Mouse (Mus musculus): ENCODE measurements around the gene Abl1. TPM values are rescaled to one million over a fixed set of nuclear protein-coding genes. Genes with fewer than 3 reads are reported as not detected.

Abl1 gene
- polyA plus RNA-seq, 1 experiment from 2014 or later, result 49.0 TPM

DNA sequence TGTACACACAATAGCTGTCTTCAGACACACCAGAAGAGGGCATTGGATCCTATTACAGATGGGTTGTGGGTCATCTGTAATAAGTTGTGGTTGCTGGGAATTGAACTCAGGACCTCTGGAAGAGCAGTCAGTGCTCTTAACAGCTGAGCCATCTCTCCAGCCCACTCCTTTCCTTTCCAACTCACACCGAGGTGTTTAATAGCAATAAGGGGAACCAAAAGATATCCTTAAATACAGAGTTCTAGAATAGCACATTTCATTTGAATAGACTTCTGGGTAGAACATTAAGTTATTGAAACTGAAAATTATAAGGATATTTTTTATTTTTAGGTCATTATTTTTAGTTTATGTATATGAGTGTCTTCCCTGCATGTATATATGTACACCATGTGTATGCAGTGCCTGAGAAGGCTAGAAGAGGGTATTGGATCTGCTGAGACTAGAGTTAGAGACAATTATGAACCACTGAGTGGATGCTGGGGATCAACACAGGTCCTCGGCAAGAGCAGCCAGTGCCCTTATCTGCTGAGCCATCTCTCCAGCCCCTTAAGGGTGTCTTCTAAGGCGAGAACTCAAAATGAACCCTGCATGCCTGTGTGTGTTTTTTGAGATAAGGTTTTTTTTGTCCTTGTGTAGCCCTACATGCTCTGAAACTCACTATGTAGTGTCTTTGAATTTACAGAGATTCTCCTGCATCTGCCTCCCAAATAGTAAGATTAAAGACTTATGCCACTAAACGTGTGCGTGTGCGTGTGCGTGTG, 36.7 kb downstream of the Abl1 start:
- no peak for DNase-seq (ENCODE audit: low spot score)
- Histone ChIP-seq H3K36me3 (ENCODE audit: control insufficient read depth, insufficient read depth, low read length) (no peaks in the 10 kb centered on the region), H3K27me3 (ENCODE audit: control insufficient read depth, insufficient read depth, low read length) (no peaks in the 10 kb centered on the region), H3K4me2 (ENCODE audit: low read depth) (no peak overlapping the region), H3K9ac (ENCODE audit: low read length) (no peak overlapping the region), H3K27ac (ENCODE audit: low read depth, low read length) (no peak overlapping the region), H3K4me1 (ENCODE audit: control insufficient read depth, insufficient read depth, low read length) (no peaks in the 10 kb centered on the region), H3K4me3 (ENCODE audit: low read depth, low read length) (no peak overlapping the region), H3K9me3 (ENCODE audit: control insufficient read depth, low read length) (no peaks in the 10 kb centered on the region)
- ATAC-seq (ENCODE audit: insufficient read depth, low FRiP score, low TSS enrichment), result no peak
- WGBS, result 94% methylated on average over 7 of the region's 7 CpGs

DNA sequence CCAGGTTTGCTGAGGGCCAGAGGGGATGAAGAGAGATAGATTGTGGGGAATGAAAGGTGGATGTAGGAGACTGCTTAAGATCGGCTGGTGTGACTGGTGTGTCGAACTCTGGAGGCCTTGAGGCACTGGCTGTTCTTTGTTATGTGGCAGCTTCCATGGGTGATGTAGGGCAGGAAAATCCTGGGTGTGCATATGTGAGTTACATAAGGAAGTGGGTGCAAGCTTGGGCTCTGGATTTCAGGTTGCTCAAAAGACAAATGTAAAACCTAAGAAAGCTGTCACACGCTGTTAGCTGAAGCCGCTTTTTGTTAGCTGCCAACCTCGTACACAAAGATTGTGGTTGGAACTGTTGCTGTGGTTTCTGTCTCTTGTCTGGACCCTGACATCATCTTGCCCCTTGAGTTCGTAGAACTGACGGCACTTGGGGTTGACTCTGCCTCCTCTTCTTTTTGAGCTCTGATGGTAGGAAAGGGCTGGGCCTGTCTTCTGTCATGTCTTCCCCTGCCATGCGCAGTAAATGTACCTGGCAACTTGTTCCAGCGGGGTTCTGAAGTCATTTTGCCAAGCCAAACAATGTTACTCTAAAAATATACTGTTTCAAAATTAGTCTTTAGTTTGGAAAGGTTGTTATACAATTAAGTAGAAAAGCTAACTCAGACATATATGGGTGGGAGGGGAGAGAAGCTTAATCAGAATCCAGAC, 39.6 kb downstream of the Abl1 start:
- DNase-seq (ENCODE audit: low spot score) (no peak), ATAC-seq (ENCODE audit: insufficient read depth, low FRiP score, low TSS enrichment) (no peak)
- Histone ChIP-seq H3K9me3 (ENCODE audit: control insufficient read depth, low read length) (no peaks in the 10 kb centered on the region), H3K4me3 (ENCODE audit: low read depth, low read length) (no peak overlapping the region), H3K27me3 (ENCODE audit: control insufficient read depth, insufficient read depth, low read length) (no peaks in the 10 kb centered on the region), H3K9ac (ENCODE audit: low read length) (no peak overlapping the region), H3K36me3 (ENCODE audit: control insufficient read depth, insufficient read depth, low read length) (no peaks in the 10 kb centered on the region), H3K4me1 (ENCODE audit: control insufficient read depth, insufficient read depth, low read length) (no peaks in the 10 kb centered on the region), H3K4me2 (ENCODE audit: low read depth) (no peak overlapping the region), H3K27ac (ENCODE audit: low read depth, low read length) (no peak overlapping the region)
- WGBS, result 92% methylated on average over 9 of the region's 9 CpGs

DNA sequence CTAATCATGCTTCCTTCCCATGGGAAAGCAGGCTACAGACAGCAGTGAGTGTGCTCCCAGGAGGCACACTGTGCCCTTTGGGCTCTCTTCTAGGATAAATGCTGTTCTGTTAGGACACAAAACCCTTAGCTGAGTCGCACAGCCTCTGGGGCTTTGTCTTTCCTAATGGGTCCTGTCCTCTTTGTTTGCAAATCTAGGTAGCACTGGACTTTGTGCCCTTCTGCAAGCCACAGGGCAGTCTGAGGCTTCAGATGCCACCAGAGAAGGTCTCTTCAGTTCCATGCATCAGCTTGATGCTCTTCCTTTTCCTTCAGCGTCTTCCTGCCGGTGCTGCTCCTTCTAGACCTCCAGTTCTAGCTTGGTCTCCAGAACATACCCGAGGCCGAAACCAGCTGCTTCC, 42.5 kb downstream of the Abl1 start:
- no peak overlapping the region for H3K4me2 ChIP-seq (ENCODE audit: low read depth)
- H3K36me3 ChIP-seq (ENCODE audit: control insufficient read depth, insufficient read depth, low read length), result no peaks in the 10 kb centered on the region
- DNase-seq (ENCODE audit: low spot score), result no peak
- no peaks in the 10 kb centered on the region for H3K27me3 ChIP-seq (ENCODE audit: control insufficient read depth, insufficient read depth, low read length)
- 93% methylated on average over 5 of the region's 5 CpGs for WGBS
- H3K4me1 ChIP-seq (ENCODE audit: control insufficient read depth, insufficient read depth, low read length), result no peaks in the 10 kb centered on the region
- H3K27ac ChIP-seq (ENCODE audit: low read depth, low read length), result no peak overlapping the region
- H3K9ac ChIP-seq (ENCODE audit: low read length), result no peak overlapping the region
- no peak for ATAC-seq (ENCODE audit: insufficient read depth, low FRiP score, low TSS enrichment)
- no peaks in the 10 kb centered on the region for H3K9me3 ChIP-seq (ENCODE audit: control insufficient read depth, low read length)
- no peak overlapping the region for H3K4me3 ChIP-seq (ENCODE audit: low read depth, low read length)

DNA sequence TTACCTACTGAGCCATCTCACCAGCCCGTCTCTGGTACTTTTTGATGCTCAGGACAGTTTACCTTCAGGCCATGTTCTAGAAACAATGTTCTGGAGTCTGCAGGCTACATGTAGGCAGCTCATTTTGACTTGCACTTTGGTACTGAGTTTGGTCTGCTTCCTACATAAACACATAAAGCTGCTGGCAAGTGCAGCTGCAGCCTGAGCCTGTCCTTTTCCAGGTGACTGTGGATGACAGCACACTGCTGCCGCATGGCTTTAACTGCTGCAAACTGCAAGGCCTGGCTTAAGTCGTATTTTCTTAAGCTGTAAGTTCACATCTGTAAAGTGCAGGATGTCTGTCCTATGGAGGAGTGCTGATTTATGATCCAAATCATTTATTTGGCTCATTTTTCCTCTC, 44.3 kb downstream of the Abl1 start:
- ATAC-seq (ENCODE audit: insufficient read depth, low FRiP score, low TSS enrichment), result no peak
- DNase-seq (ENCODE audit: low spot score), result no peak
- Histone ChIP-seq H3K9me3 (ENCODE audit: control insufficient read depth, low read length) (no peaks in the 10 kb centered on the region), H3K27ac (ENCODE audit: low read depth, low read length) (no peak overlapping the region), H3K4me2 (ENCODE audit: low read depth) (no peak overlapping the region), H3K36me3 (ENCODE audit: control insufficient read depth, insufficient read depth, low read length) (no peaks in the 10 kb centered on the region), H3K4me1 (ENCODE audit: control insufficient read depth, insufficient read depth, low read length) (no peaks in the 10 kb centered on the region), H3K9ac (ENCODE audit: low read length) (no peak overlapping the region), H3K27me3 (ENCODE audit: control insufficient read depth, insufficient read depth, low read length) (no peaks in the 10 kb centered on the region), H3K4me3 (ENCODE audit: low read depth, low read length) (no peak overlapping the region)
- whole genome bisulfite sequencing, result 73% methylated on average over 3 of the region's 3 CpGs

DNA sequence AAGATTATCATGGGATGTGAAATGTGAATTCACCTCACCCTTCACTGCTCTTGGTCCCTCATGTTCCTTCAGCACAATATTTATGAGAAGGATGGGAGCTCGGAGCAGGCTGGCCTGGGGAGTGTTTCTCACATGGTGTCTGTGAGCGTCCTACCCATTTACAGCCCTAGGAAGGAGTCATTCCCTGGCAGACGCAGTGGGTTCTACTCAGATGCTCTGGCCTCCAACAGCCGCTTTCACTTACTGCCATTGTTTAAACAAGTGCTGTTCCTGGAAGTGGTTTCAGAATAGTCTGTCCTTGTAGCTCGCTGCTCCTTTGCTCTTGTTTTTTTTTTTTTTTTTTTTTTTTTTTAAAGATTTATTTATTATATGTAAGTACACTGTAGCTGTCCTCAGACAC, 45.4 kb downstream of the Abl1 start:
- Histone ChIP-seq H3K9ac (ENCODE audit: low read length) (no peak overlapping the region), H3K36me3 (ENCODE audit: control insufficient read depth, insufficient read depth, low read length) (no peaks in the 10 kb centered on the region), H3K4me1 (ENCODE audit: control insufficient read depth, insufficient read depth, low read length) (no peaks in the 10 kb centered on the region), H3K4me3 (ENCODE audit: low read depth, low read length) (no peak overlapping the region), H3K27me3 (ENCODE audit: control insufficient read depth, insufficient read depth, low read length) (no peaks in the 10 kb centered on the region), H3K4me2 (ENCODE audit: low read depth) (no peak overlapping the region), H3K9me3 (ENCODE audit: control insufficient read depth, low read length) (no peaks in the 10 kb centered on the region), H3K27ac (ENCODE audit: low read depth, low read length) (no peak overlapping the region)
- 75% methylated on average over 5 of the region's 5 CpGs for WGBS
- no peak for DNase-seq (ENCODE audit: low spot score)
- ATAC-seq (ENCODE audit: insufficient read depth, low FRiP score, low TSS enrichment), result no peak

DNA sequence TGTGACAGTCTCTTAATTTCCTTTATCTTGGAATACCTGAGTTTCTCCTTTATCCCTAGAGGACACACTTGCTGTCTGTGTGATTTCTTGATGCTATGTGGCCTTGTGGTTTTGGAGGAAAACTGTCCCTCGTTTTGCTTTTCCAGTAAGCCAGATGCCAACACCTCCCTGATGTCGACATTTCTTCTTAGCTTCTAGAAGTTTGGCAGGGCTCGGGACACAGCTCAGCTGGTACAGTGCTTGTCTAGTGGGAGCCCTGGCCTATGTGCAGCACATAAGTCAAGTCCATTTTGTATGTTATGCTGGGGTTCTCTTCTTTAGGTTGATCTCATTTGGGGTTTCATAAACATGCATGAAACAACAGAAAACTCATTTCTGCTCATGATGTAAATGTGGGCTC, 50.9 kb downstream of the Abl1 start:
- ATAC-seq (ENCODE audit: insufficient read depth, low FRiP score, low TSS enrichment) (no peak), DNase-seq (ENCODE audit: low spot score) (no peak)
- no peaks in the 10 kb centered on the region; the same call in 1 of the 2 replicates for H3K4me1 ChIP-seq (ENCODE audit: control insufficient read depth, insufficient read depth, low read length)
- H3K9ac ChIP-seq (ENCODE audit: low read length), result no peak overlapping the region
- H3K4me3 ChIP-seq (ENCODE audit: low read depth, low read length), result no peak overlapping the region
- no peaks in the 10 kb centered on the region for H3K9me3 ChIP-seq (ENCODE audit: control insufficient read depth, low read length)
- no peak overlapping the region for H3K27ac ChIP-seq (ENCODE audit: low read depth, low read length)
- no peak overlapping the region for H3K4me2 ChIP-seq (ENCODE audit: low read depth)
- no peaks in the 10 kb centered on the region for H3K27me3 ChIP-seq (ENCODE audit: control insufficient read depth, insufficient read depth, low read length)
- WGBS, result 76% methylated on average over 3 of the region's 3 CpGs
- H3K36me3 ChIP-seq (ENCODE audit: control insufficient read depth, insufficient read depth, low read length), result no peaks in the 10 kb centered on the region

DNA sequence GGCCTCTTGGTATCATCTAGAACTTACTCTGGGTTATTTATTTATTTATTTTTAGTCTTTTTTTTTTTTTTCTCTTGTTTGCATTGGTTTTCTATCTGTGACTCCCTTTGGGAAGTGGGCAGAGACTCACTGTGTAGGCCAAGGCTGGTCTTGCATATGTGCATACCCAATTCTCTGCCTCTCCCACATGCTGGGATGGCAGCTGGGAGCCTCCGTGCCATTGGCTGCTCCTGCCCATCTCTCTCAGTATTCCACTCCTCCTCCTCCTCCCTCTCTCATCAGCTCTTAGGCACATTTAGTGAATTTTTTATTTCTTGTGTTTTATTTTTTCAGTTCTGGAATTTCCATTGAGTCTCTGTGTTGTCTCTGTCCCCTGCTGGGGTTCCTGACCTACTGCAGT, 53.6 kb downstream of the Abl1 start:
- Histone ChIP-seq H3K4me2 (ENCODE audit: low read depth) (no peak overlapping the region), H3K27me3 (ENCODE audit: control insufficient read depth, insufficient read depth, low read length) (no peaks in the 10 kb centered on the region), H3K36me3 (ENCODE audit: control insufficient read depth, insufficient read depth, low read length) (no peaks in the 10 kb centered on the region), H3K4me1 (ENCODE audit: control insufficient read depth, insufficient read depth, low read length) (peaks cover 5% of the 10 kb centered on the region; the same call in 1 of the 2 replicates), H3K9ac (ENCODE audit: low read length) (no peak overlapping the region), H3K4me3 (ENCODE audit: low read depth, low read length) (no peak overlapping the region), H3K9me3 (ENCODE audit: control insufficient read depth, low read length) (no peaks in the 10 kb centered on the region), H3K27ac (ENCODE audit: low read depth, low read length) (no peak overlapping the region)
- WGBS, result 31% methylated on average over 1 of the region's 1 CpGs
- DNase-seq (ENCODE audit: low spot score) (no peak), ATAC-seq (ENCODE audit: insufficient read depth, low FRiP score, low TSS enrichment) (no peak)

DNA sequence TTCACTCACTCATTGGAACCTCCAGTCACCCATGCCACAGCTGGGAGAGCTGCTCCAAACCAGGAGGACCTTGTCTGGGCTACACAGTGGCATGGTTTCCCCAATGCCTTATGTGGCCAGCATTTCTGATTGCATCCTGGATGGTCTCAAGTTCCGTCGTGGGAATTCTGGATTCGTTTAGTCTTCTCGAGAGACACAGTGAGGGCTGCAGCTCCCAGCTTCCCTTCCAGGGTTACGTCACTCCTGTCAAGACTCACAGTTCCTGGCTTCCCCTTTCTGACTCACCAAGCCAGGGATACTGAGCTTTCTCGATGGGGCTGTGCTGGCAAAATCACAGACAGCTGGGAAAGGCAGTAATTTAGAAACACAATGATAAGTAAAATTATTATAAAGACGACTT, 54.0 kb downstream of the Abl1 start:
- no peaks in the 10 kb centered on the region for H3K36me3 ChIP-seq (ENCODE audit: control insufficient read depth, insufficient read depth, low read length)
- no peaks in the 10 kb centered on the region for H3K9me3 ChIP-seq (ENCODE audit: control insufficient read depth, low read length)
- 39% methylated on average over 7 of the region's 7 CpGs for WGBS
- H3K9ac ChIP-seq (ENCODE audit: low read length), result no peak overlapping the region
- no peak overlapping the region for H3K4me2 ChIP-seq (ENCODE audit: low read depth)
- H3K27ac ChIP-seq (ENCODE audit: low read depth, low read length), result no peak overlapping the region
- no peaks in the 10 kb centered on the region for H3K27me3 ChIP-seq (ENCODE audit: control insufficient read depth, insufficient read depth, low read length)
- DNase-seq (ENCODE audit: low spot score) (no peak), ATAC-seq (ENCODE audit: insufficient read depth, low FRiP score, low TSS enrichment) (no peak)
- peaks cover 8% of the 10 kb centered on the region; the same call in 1 of the 2 replicates for H3K4me1 ChIP-seq (ENCODE audit: control insufficient read depth, insufficient read depth, low read length)
- no peak overlapping the region for H3K4me3 ChIP-seq (ENCODE audit: low read depth, low read length)

DNA sequence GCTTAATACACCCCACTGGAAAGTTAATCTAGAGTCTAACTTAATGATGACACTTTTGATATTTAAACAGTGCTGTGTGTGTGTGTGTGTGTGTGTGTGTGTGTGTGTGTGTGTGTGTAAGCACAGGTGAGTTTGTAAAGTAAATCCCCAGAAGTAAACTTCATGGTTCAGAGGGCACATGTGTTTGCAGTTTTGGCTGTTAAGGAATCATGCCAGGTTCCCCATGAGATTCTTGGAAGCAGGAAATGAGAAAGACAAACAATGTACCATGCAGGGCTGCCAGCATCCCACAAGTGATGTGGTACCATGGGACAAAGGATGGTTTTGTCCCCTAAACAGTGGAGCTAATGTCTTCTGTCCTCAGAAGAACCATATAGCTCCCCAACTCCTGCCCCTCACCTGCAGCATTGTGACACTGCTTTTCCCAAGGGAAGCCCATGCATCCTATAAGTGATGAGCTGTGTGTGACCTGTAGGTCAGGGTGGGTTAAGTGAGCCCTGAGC, 57.6 kb downstream of the Abl1 start:
- Histone ChIP-seq H3K36me3 (ENCODE audit: control insufficient read depth, insufficient read depth, low read length) (no peaks in the 10 kb centered on the region), H3K4me2 (ENCODE audit: low read depth) (no peak overlapping the region), H3K9me3 (ENCODE audit: control insufficient read depth, low read length) (no peaks in the 10 kb centered on the region), H3K4me1 (ENCODE audit: control insufficient read depth, insufficient read depth, low read length) (peaks cover 14% of the 10 kb centered on the region; the same call in 1 of the 2 replicates), H3K4me3 (ENCODE audit: low read depth, low read length) (no peak overlapping the region), H3K27me3 (ENCODE audit: control insufficient read depth, insufficient read depth, low read length) (no peaks in the 10 kb centered on the region), H3K27ac (ENCODE audit: low read depth, low read length) (no peak overlapping the region), H3K9ac (ENCODE audit: low read length) (no peak overlapping the region)
- ATAC-seq (ENCODE audit: insufficient read depth, low FRiP score, low TSS enrichment), result no peak
- no peak for DNase-seq (ENCODE audit: low spot score)
